Mouse (Mus musculus) left cerebral cortex, postnatal 36 days (tissue): ENCODE data around the gene Dhh. TPM values are rescaled to one million over a fixed set of nuclear protein-coding genes. Genes with fewer than 3 reads are reported as not detected.
A peak's percentile ranks its signal among the peaks of the same experiment; 100 is the strongest.

Experiments used
- DNase-seq, 2 experiments: peaks; one replicate each; pipeline ENCODE4 v3.0.0; 2021 to 2022; ENCODE audit warnings: low spot score in 2 of 2, mixed read lengths in 1 of 2
- intact Hi-C: fragments of 180-260 bp; cut with DNase I; formaldehyde crosslinking; loops from one replicate; pipeline ENCODE4 v1.15.1; 2025
- total RNA-seq, 2 experiments: library from RNA; stranded (reverse); gene quantifications; 2 replicates each; pipeline ENCODE4 v1.2.3; 2021

Dhh gene
- total RNA-seq, 2 experiments from 2014 or later, result 0.35 TPM; not detected in 1

DNA sequence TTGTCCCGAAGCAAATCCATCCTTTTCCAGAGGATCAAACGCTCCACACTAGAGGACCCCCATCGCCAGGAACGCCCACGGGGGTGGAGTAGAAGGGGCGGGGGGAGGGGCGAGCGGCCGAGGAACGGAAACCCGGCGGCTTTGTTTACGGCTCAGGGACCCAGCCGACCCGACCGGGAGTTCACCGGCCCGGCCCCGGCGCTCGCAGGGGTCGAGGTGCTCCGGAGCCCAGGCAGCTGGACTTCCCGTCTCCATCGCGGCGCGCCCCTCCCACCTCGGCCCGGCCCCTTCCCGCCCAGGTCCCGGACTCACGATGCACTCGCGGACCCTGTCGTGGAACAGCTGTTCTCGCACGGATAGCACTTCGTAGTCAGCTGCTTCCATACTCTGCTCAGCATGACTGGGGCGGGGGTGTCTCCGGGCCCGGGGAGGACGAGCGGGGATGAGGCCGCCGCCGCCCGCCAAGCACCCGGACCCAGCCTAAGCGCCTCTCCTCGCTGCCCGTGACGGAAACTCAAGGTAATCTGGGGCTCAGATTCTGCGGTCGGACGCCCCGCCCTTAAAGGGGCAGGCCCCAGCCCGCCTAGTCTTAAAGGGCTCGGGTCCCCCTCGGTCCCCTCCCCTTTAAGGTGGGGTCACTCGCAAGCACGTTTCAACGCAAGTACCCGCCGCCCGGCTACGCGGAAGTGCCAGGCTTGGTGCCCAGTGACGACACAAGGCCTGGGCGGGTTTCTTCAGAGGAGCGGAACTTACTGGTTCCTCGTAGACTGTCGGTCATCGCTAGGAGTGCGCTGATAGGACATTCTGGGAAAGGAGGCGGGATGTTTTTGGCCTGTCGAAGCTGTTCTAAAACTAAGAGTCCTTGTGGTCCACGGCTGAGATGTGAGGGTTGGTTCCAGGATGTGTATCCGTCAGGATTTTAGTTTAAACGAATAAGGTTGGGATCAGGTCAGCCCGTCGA lies 19.5 kb upstream of the Dhh start, which contains the start of gene Lmbr1l:
Gene Lmbr1l (minus strand): TSS at position 694 of the 961 bp plus-strand sequence.
- intact Hi-C loops, result loop anchor here (2.0 kb wide), 1 partner anchor 37 kb away; no protein-coding TSS in a partner anchor
- DNase-seq, result peak; percentile 99

DNA sequence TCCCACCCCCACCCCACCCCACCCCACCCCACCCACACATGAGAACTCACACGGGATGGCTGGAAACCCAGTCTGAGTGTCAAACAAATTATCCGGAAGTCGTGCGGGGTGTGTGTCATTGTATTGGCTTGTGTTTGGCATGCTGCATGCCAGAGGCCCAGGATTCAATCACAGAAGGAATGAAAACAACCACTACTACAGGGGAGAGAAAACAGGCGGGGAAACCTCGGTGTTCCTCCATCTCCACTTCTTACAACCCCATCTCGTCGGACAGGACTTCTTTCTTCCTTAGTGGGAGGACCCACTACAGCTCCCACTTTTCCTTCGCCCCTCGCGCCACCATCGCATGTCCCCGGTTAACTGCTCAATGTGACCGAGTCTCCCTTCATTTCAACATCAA lies 18.8 kb upstream of the Dhh start:
- intact Hi-C loops, result no loop called here
- DNase-seq, result no peak

DNA sequence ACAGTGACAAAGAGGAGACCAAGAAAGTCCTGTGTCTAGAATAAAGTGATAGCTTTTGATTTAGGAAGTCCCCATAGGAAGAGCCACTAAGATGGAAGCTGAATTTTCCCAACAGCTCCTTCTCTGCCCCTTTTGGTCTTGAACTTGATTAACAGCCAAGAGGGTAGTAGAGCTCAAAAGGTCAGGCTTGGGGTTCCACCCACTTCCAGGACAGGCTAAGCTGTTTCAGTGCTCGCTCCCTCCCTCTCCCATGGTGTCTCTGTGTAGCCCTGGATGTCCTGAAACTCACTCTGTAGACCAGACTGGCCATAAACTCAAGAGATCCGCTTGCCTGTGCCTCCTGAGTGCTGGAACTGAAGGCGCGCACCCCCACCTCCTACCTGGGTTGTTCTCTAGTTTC lies 17.7 kb upstream of the Dhh start:
- DNase-seq, result no peak
- intact Hi-C loops, result no loop called here

DNA sequence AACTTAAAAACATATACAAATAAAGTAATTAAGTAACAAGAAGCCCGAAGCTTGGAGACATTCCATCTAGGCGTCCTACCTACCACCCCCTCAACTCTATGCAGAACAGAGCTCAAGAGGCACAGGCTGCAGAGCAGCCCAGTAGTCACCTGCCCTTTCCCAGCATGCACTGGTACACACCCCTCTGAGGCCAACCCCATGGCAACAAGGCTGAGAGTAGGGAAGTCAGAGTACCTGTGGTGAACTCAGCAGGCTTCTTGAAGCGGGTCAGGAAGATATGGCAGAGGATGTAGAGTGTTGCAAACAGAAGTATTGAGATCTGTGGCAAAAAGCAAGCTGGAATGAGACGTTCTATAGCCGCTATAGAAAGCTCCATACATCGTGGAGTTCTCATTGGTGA lies 16.6 kb upstream of the Dhh start:
- intact Hi-C loops, result no loop called here
- DNase-seq, result no peak

DNA sequence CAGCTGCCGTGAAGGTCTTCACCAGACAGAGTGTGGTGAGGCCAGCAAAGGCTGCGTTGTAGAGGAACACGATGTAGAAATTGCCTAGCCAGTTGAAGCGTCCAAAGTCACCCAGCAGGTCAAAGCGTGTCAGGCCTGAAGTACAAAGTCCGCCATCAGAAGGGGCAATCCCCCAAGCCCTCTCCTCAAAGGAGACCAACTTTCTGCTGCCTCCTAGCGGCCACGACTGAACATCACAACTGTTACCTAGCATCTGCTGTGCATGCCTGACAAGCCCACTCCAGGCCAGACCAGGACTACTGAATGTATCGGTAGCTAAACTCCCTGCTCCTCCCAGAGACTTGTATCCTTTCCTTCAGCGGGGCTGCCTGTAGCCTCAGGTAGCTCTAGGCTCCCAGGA lies 6.4 kb upstream of the Dhh start:
- intact Hi-C loops, result no loop called here
- DNase-seq, result no peak

DNA sequence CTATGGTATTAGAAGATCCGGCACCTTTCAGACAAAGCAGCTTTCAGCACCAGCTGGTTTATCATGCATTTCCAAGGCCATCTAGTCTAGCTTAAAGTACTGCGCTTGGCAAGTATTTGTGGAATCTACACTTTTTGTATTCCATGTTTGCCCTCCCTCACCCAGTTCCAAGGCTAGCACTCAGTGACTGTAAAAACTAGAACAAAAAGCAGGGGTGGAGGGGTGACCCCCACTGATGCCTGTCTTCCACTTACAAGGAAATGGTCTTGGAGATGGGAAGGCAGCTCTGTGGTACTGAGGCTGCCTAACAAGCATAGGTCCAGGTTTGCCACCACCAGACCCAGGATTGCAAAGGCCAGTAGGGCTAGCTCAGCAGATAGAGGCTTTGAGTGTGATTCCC lies 4.3 kb upstream of the Dhh start:
- no peak for DNase-seq
- intact Hi-C loops, result no loop called here

DNA sequence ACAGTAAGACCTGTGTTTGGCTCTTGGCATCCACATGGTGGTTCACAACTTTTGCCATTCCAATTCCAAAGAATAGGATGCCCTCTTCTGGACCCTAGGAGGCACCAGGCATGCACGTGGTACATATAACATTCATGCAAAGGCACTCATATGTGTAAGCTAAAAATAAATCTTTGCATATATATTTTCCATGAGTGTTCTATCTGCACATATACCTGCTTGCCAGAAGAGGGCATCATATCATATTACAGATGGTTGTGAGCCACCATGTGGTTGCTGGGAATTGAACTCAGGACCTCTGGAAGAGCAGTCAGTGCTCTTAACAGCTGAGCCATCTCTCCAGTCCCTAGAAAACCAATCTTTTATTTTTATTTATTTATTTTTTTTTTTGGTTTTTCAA lies 3.2 kb upstream of the Dhh start:
- intact Hi-C loops, result no loop called here
- no peak for DNase-seq

DNA sequence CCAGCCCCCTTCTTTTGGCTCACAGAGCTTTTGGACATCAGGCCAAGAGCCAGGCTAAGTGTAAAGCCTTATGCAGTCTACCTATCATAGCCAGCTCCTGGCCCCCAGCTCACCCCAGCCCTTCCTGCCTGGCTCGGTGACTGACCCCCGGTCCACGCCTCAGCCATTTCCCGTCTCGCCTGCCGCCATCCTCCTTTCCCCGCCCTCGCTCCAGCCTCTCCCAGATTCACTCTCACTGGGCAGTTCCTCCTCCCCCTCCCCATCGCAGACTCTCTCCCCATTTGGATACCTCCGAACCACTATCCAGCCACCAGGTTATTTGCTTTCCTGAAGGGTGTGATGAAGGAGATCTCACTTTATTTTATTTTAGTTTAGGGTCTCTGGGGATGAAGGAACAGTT lies 845 bp downstream of the Dhh start:
- DNase-seq, result no peak
- intact Hi-C loops, result no loop called here

DNA sequence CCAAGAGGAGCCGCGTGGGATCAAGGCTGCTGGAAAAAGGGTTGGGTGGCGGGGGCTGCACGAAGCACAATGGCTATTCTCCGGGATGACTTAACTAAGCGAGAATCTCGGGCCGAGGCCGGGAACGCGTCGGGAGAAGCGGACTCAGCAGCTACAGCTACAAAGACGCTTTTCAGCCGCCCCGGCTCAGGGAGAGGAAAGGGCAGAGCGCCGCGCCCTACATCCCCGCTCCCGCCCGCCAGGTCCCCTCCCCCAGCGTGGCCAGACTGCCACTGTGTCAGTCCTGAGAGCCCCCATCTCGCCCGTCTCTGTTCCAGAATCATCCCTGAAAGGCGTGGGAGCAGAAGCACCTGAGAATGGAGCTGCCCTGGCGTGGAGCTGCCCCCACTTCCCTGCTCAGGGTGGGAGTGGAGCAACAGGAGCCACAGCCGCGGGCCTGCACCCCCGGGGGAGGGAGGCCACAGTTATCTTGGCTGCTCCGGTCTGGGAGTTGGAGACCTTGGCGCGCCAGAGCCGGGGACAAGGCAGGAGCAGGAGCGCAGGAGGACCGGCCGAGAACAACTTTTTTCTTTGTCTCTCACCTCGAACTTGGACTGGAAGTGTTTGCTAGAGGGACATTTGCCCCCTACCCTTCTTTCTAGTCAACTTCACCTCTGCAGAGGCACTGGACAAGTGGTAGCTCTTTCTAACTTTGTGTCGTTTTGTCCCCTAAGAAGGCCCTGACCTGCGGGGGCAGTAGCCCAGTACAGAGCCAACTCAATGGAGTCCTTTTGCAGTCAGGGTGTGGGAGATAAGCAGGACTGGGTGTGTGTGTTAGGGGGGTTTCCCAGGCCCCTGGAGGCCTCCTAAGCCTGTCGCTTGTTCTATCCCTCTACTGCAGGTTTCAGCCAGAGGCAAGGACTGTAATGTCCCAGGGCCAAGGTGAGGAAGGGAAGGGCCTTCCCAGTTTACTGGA lies 2.4 kb downstream of the Dhh start:
- no peak for DNase-seq
- intact Hi-C loops, result no loop called here

DNA sequence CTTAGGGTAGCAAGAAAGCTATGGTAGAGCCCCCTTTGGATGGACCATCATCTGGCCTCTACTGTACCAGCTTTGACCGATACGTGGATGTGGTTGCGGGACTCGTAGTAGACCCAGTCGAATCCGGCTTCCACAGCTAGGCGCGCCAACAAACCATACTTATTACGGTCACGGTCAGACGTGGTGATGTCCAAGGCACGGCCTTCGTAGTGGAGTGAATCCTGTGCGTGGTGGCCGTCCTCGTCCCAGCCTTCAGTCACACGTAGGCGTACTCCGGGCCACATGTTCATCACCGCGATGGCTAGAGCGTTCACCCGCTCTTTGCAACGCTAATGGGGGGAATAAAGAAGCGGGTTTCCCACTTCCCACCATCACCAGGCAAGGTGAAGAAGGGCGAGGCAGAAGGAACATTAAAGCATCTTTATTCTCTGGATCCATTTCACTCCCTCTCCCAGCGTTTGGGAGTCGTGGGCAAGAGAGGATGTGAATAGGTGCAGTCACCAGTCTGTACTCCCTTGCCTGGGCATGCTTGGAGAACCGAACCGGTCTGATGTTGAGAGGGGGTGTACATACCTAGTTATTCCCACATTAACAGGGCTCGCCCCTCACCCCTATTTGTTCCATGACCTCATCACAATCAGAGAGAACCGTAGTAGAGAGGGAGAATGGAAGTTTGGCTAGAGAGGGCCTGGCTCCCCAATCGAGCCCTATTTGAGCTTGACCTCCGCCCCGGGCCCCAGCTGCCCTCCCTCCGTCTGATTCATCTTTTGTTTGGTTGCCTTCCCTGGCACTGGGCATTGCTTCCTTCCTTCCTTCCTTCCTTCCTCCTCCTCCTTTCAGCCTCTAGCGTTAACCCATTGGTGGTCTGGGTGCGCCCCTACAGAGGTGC lies 3.4 kb downstream of the Dhh start:
- DNase-seq, result no peak
- intact Hi-C loops, result no loop called here

DNA sequence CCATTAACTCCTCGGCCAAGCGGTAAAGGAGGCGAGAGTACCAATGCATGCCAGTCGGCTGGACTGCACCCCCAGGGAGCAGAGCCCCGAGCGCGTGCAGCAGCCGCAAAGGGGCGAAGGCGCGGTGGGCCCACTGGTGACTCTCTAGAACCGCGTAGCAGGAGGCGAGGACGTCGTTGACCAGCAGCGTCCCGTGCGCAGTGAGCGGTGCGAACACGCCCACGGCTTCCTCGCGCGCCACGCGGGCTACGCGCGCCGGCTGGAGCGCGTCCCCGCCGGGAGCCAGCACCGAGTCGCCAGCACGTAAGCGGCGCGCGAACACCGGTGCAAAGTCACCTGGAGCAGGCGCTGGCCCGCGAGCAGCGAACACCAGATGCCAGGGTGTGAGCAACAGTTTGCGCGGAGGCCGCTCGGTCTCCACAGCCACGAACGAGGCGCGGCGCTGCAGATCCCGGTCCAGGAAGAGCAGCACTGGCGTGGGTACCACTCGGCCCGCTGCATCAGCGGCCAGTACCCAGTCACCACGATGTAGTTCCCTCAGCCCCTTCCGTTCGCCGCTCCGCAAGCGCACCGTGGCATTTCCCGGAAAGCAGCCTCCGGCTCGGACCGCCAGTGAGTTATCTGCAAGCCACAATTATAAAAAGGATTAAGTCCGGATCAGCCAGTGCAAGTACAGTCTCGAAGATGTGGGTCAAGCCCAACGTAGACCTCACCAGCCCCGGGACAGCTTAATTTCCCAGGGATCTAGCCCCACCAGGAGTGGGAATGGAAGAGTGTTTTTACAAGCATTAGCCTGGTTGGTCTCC lies 4.2 kb downstream of the Dhh start, which contains the start of gene Rhebl1:
Gene Rhebl1 (minus strand): TSS at position 601 of the 806 bp plus-strand sequence.
- intact Hi-C loops, result loop anchor here (2.0 kb wide), 2 partner anchors 35 to 99 kb away; no protein-coding TSS in a partner anchor
- DNase-seq, result peak; percentile 49 to 59

DNA sequence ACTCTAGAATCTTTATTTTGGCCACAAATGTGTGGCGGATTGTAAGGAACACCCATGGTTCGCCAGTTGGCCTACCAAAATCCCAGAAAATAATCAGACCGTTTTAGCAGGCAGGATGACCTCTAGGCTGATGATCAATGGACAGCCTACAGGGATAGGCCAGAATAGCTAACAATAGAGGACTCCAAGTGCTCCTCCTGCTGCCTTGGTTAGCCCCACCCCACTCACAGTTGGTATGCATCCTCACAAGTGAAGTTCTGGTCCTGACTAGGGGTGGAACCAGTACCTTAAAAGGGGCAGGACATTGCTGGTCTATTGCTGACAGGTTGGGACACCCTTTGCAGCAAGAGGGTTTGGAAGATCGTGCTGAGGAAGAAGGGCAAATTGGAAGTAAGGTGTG lies 5.3 kb downstream of the Dhh start:
- intact Hi-C loops, result loop anchor here (2.0 kb wide), 2 partner anchors 36 to 100 kb away; no protein-coding TSS in a partner anchor
- no peak for DNase-seq

DNA sequence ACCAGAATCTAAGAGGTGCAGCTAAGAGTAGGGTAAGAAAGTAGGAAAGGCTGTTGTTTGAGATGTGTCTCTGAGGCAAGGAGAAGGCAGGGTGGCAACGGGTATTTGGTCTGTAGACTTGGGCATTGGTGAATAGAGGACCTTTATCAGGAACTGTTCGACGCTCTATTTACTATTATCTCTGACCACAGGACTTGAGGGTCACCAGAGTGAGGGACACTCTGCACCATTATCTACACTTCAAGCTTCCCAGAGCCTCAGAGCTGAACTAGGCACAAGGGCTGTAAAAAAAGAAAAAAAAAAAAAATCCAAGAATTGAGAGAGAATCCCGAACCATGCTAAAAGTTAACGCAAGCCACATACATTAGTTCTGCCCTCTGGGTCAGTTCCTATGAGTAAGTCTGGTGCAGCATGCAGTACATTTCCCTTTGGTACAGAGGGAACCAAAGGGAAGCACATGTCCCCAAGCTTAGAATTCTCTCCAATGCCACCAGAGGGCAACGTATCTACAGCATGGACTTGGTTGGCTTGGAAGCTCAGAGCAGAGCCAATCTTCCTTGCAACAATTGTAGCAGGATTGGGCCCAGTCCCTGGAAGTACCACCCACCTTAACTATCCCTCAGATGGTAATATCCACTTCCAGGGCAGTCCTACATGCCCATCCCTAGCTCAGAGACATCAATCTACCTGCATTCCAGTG lies 6.3 kb downstream of the Dhh start:
- peak in 1 of 2 experiments; percentile 33 for DNase-seq
- intact Hi-C loops, result loop anchor here (2.0 kb wide), 2 partner anchors 37 to 101 kb away; no protein-coding TSS in a partner anchor

DNA sequence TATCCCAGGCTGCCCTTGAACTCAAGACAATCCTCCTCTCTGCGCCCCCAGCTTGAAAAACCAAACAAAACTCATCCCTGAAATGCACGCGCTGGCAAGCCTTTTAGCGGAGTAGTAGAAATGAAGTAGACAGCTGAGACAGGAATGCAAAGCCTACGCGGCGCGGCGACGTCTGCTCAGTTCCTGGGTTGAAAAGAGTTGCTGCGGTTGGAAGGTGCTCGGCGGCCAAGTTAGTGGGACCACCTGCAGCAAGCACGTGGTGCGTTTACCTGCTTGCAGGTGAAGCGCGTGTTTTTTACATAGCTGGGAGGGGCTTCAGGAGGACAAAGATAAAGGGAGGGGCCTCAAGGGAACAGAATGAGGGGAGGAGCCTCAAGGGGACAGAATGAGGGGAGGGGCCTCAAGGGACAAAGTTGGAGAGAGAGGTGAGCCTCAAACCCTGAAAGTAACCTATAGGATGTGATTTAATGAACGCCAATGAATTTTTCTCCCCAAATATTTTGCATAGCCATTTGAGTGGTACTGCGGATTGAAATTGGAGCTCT lies 7.1 kb downstream of the Dhh start:
- intact Hi-C loops, result no loop called here
- no peak for DNase-seq

DNA sequence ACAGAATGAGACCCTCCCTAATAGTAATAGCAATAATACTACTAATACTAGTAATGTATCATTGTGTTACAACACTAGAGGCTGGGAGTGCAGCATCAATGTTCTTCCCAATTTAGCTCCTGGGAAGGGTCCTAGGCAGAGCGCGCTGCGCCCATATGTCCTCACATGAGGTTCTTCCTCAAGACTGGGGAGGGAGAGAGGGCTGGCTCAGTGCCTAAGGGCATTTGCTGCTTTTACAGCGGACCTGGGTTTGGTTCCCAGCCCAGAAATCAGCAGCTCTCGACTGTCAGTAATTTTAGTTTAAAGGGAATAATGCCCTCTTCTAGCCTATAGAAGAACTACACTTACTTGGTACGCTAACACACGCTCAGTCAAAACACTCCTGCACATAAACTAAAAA lies 10.8 kb downstream of the Dhh start:
- no peak for DNase-seq
- intact Hi-C loops, result no loop called here

DNA sequence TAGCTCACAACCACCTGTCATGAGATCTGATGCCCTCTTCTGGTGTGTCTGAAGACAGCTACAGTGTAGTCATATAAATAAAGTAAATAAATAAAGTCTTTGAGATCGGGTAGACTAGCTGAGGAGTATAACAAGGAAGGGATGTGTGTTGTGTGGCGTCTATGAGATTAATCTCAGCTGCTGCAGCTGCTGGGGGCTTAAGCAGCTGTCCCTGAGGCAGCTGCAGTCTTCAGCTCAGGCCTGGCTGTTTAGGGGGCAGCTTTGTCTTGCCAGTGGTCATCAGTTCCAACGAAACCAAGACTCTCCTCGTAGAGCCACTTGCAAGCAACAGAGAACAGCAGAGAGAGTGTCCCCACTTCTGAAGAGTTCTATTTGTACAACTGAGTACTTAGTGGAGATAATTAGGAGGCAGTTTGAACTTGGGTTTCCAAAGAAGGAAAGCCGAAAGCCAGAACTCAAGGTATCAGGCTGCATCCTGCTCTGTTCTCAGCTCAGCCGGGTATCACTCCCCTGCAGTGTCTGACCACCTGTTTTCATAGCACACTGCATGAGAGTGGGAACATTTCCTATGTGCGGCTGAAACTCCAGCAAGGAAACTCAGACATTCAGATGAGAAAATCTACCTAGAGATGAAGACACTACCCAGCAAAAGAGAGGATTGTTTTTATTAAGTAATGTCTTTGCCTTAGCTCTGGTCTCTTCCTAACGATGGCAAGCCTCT lies 11.5 kb downstream of the Dhh start:
- no peak for DNase-seq
- intact Hi-C loops, result no loop called here

DNA sequence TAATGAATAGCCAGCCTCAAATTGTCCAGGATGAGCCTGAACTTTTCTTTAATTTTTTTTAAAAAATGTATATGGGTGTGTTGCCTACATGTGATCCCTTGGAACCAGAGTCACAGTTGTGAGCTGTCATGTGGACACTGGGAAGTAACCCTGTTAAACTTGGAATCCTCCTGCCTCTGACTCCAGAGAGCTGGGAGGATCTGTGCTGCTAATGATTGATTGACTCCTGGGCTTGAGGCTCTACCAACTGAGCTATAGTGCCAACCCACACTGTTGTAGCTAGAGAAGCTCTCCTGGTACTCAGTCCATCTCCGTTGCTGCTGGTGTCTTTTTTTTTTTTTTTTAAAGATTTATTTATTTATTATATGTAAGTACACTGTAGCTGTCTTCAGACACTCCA lies 14.2 kb downstream of the Dhh start:
- no peak for DNase-seq
- intact Hi-C loops, result no loop called here
